Mouse (Mus musculus) midbrain, embryonic 15.5 days (tissue): ENCODE measurements around the gene Cyp4f40. TPM values are rescaled to one million over a fixed set of nuclear protein-coding genes. Genes with fewer than 3 reads are reported as not detected.
"Not testable (repeated sequence)": the region's sequence is repeated elsewhere in the genome, so short reads cannot be mapped to it uniquely, and the experiment has no call there.

ENCODE experiments used
- ATAC-seq: fragments of 200-750 bp; cut with Nextera tagmentation; replicated peaks from 2 replicates; pipeline ENCODE4 v1.8.0; 2017; ENCODE audit warnings: moderate TSS enrichment
- H3K27ac ChIP-seq: fragments of 300-500 bp; sonication (generic); 2 replicates; pipeline ENCODE4 v1.5.1; 2015; ENCODE audit warnings: mild to moderate bottlenecking, inconsistent platforms
- H3K27me3 ChIP-seq: fragments of 300-500 bp; sonication (generic); replicated peaks from 2 replicates; pipeline ENCODE4 v1.6.1; 2015; ENCODE audit warnings: inconsistent platforms
- H3K36me3 ChIP-seq: fragments of 300-500 bp; sonication (generic); replicated peaks from 2 replicates; pipeline ENCODE4 v1.6.1; 2015; ENCODE audit warnings: inconsistent platforms
- H3K4me1 ChIP-seq: fragments of 300-500 bp; sonication (generic); 2 replicates; pipeline ENCODE4 v1.6.1; 2015; ENCODE audit warnings: inconsistent platforms
- H3K4me2 ChIP-seq: fragments of 300-500 bp; sonication (generic); 2 replicates; pipeline ENCODE4 v1.6.1; 2015; ENCODE audit warnings: inconsistent platforms, mild to moderate bottlenecking, moderate library complexity
- H3K4me3 ChIP-seq: fragments of 300-500 bp; sonication (generic); 2 replicates; pipeline ENCODE4 v1.5.1; 2015; ENCODE audit warnings: mild to moderate bottlenecking, inconsistent platforms
- H3K9ac ChIP-seq: fragments of 300-500 bp; sonication (generic); 2 replicates; pipeline ENCODE4 v1.6.1; 2015; ENCODE audit warnings: mild to moderate bottlenecking, inconsistent platforms
- H3K9me3 ChIP-seq: fragments of 300-500 bp; sonication (generic); 2 replicates; pipeline ENCODE4 v1.6.1; 2016; ENCODE audit warnings: inconsistent platforms
- polyA plus RNA-seq: library from polyadenylated mRNA; unstranded; fragments of >200 nt; fragmentation: Nextera tagmentation; extraction: Ambion mirVana; gene quantifications from 2 replicates; pipeline ENCODE4 v1.2.1, GENCODE M21; 2015

Gene Cyp4f40
- polyA plus RNA-seq, 1 experiment from 2014 or later: not detected

GRCm38 (mm10) chr17:32726360-32726759 is 67.7 kb downstream of the Cyp4f40 start:
- not testable (repeated sequence) for H3K4me1 ChIP-seq, H3K4me3 ChIP-seq, H3K27me3 ChIP-seq, ATAC-seq, H3K36me3 ChIP-seq, H3K9me3 ChIP-seq, H3K9ac ChIP-seq, H3K27ac ChIP-seq, H3K4me2 ChIP-seq

Other genes with a start within 250 kb of the Cyp4f40 start
- gene Pglyrp2, start 234.7 kb upstream of the Cyp4f40 start, polyA plus RNA-seq: not detected in 2 replicates
- 0.84 and 1.5 TPM in 2 replicates for gene Cyp4f39, start 206.2 kb upstream of the Cyp4f40 start, polyA plus RNA-seq
- gene Cyp4f17, start 152.8 kb upstream of the Cyp4f40 start, polyA plus RNA-seq: 13.5 and 16.1 TPM in 2 replicates
- 14.7 and 19.8 TPM in 2 replicates for gene Cyp4f16, start 122.3 kb upstream of the Cyp4f40 start, polyA plus RNA-seq
- gene Cyp4f37, start 37.6 kb upstream of the Cyp4f40 start, polyA plus RNA-seq: 0.48 and 1.3 TPM in 2 replicates
- 1.5 and 1.7 TPM in 2 replicates for gene Cyp4f15, start 26.7 kb downstream of the Cyp4f40 start, polyA plus RNA-seq
- 48.1 and 48.6 TPM in 2 replicates for gene Zfp871, start 129.4 kb downstream of the Cyp4f40 start, polyA plus RNA-seq
- 69.5 and 73.5 TPM in 2 replicates for gene Zfp811, start 151.0 kb downstream of the Cyp4f40 start, polyA plus RNA-seq
- 19.2 and 22.2 TPM in 2 replicates for gene Zfp799, start 171.4 kb downstream of the Cyp4f40 start, polyA plus RNA-seq
- gene Zfp870, start 232.7 kb downstream of the Cyp4f40 start, polyA plus RNA-seq: 7.4 and 7.9 TPM in 2 replicates